Mouse (Mus musculus) C2C12 (cell line): Measurements from ENCODE around the gene Ccdc82.

Source experiments
- CTCF ChIP-seq: IDR thresholded peaks from one replicate; pipeline ENCODE4 v1.5.1; 2011; ENCODE audit not compliant: control insufficient read depth, insufficient read depth, insufficient read length
- USF1 ChIP-seq: IDR thresholded peaks from one replicate; pipeline ENCODE4 v1.6.1; 2011; ENCODE audit warnings: low read depth, mild to moderate bottlenecking, control low read depth, moderate library complexity

DNA sequence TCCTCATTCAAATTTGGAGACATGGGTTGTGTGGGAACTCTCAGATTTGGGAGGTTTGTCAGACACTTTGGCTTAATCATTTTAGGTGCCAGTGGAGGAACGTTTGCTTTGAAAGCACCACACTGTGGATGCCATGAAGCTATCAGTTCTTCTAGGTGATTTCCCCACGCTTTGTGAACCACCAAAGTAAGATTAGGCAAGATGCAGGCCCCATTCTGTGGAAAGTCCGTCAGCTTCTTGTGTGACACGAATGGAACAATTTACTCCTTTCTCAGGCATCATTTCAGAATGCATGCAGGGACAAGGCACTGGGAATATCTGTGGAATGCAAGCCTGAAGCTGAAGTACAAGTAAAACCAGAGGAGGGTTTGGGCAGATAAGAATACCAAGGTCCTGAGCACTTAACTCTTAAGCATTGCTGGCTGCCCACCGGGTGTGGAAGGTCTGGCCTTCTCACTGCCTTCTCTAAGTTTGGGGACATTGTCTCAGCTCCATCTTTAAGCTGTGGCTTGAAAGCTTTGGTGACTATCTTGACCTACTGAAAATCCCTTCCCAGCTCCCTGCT is 74.1 kb downstream of the Ccdc82 start:
- TF ChIP-seq USF1 (no peak), CTCF (no peak)
